Mouse (Mus musculus) kidney, adult 2 months (tissue): ENCODE results near the gene Ccdc91.

Experiments used
- CTCF ChIP-seq: fragments of 200-500 bp; conservative IDR thresholded peaks from 2 replicates; pipeline ENCODE4 v1.5.1; 2011; ENCODE audit warnings: low read depth, mild to moderate bottlenecking, control low read depth, low read length, moderate library complexity, mixed read lengths; ENCODE audit not compliant: insufficient read depth, insufficient read length
- POLR2A ChIP-seq: fragments of 200-500 bp; IDR thresholded peaks from one replicate; pipeline ENCODE4 v1.6.1; 2011; ENCODE audit warnings: low read depth, low read length, control low read depth

DNA sequence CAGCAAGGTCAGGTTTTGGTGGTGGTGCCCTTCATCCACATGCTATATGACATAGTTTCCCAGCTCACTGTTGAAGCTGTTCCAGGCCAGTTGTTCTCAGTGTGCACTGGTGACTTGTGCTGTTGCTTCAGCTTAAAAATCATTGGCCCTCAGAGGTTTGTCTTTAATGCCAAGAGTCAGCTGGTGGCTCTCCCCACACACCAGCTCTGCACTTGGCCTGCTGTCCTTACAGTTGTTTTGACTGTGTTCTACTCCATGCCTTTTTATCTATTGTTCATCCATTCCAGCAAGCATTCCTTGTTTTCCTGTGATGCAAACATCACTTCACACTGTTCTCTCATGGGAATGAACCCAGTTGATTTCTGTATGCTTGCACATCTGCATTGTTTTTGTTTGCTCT is 84.8 kb downstream of the Ccdc91 start:
- TF ChIP-seq POLR2A (no peak), CTCF (no peak)
